Mouse (Mus musculus) midbrain, embryonic 16.5 days (tissue): ENCODE measurements at regions not wholly inside any gene's neighbourhood (a gene's known extent, or its start where the extent isn't known, plus 50 kb on each side); places are given as distances from the start of the nearest gene placed in this dataset.

Experiments
- ATAC-seq: fragments of 200-750 bp; cut with Nextera tagmentation; 2 replicates; pipeline ENCODE4 v1.8.0; 2017; ENCODE audit warnings: moderate TSS enrichment
- H3K27ac ChIP-seq: fragments of 300-500 bp; sonication (generic); 2 replicates; pipeline ENCODE4 v1.5.1; 2014; ENCODE audit warnings: mild to moderate bottlenecking, low read length, mixed read lengths
- H3K27me3 ChIP-seq: fragments of 300-500 bp; sonication (generic); 2 replicates; pipeline ENCODE4 v1.6.1; 2014; ENCODE audit warnings: low read depth, low read length, mixed read lengths; ENCODE audit not compliant: control insufficient read depth, insufficient read depth
- H3K36me3 ChIP-seq: fragments of 300-500 bp; sonication (generic); 2 replicates; pipeline ENCODE4 v1.6.1; 2014; ENCODE audit warnings: mild to moderate bottlenecking, low read length, moderate library complexity, mixed read lengths; ENCODE audit not compliant: control insufficient read depth, insufficient read depth
- H3K4me1 ChIP-seq: fragments of 300-500 bp; sonication (generic); 2 replicates; pipeline ENCODE4 v1.6.1; 2014; ENCODE audit warnings: mild to moderate bottlenecking, low read length, mixed read lengths; ENCODE audit not compliant: control insufficient read depth, insufficient read depth
- H3K4me2 ChIP-seq: fragments of 300-500 bp; sonication (generic); 2 replicates; pipeline ENCODE4 v1.6.1; 2014; ENCODE audit warnings: mild to moderate bottlenecking, low read length, mixed read lengths
- H3K4me3 ChIP-seq: fragments of 300-500 bp; sonication (generic); 2 replicates; pipeline ENCODE4 v1.5.1; 2014; ENCODE audit warnings: low read depth, mild to moderate bottlenecking, low read length, moderate library complexity, mixed read lengths
- H3K9ac ChIP-seq: fragments of 300-500 bp; sonication (generic); 2 replicates; pipeline ENCODE4 v1.6.1; 2014; ENCODE audit warnings: low read depth, low read length, mixed read lengths
- H3K9me3 ChIP-seq: fragments of 300-500 bp; sonication (generic); replicated peaks from 2 replicates; pipeline ENCODE4 v1.6.1; 2014; ENCODE audit warnings: mild to moderate bottlenecking, low read length, mixed read lengths; ENCODE audit not compliant: control insufficient read depth, poor library complexity, severe bottlenecking
- WGBS: fragments of 180-500 bp; shearing (Covaris S2); extraction: QIAGEN DNeasy Blood & Tissue Kit; methylation state at CpG from one replicate; pipeline ENCODE4 v1.1.7; 2014; 5-methylcytosine and 5-hydroxymethylcytosine counted together

GRCm38 (mm10) chr10:117535843-117536242 is 93.5 kb upstream of the Cpm start:
- WGBS = 85% methylated on average over 4 of the region's 4 CpGs
- no peak for ATAC-seq

GRCm38 (mm10) chr10:117534992-117535719 is 94.1 kb upstream of the Cpm start:
- H3K4me3 ChIP-seq = no peak overlapping the region
- no peaks in the 10 kb centered on the region for H3K9me3 ChIP-seq
- H3K4me1 ChIP-seq = no peaks in the 10 kb centered on the region
- H3K9ac ChIP-seq = no peak overlapping the region
- H3K27ac ChIP-seq = no peak overlapping the region
- H3K27me3 ChIP-seq = no peaks in the 10 kb centered on the region
- ATAC-seq = no peak
- 87% methylated on average over 12 of the region's 12 CpGs for WGBS
- H3K4me2 ChIP-seq = no peak overlapping the region
- no peaks in the 10 kb centered on the region for H3K36me3 ChIP-seq

More at GRCm38 (mm10) chr10:117535843-117536242, 93.5 kb upstream of the Cpm start:
- no peaks in the 10 kb centered on the region for H3K4me1 ChIP-seq
- H3K9ac ChIP-seq = no peak overlapping the region
- no peak overlapping the region for H3K4me2 ChIP-seq
- H3K27me3 ChIP-seq = no peaks in the 10 kb centered on the region
- H3K27ac ChIP-seq = no peak overlapping the region
- no peak overlapping the region for H3K4me3 ChIP-seq
- H3K9me3 ChIP-seq = no peaks in the 10 kb centered on the region
- H3K36me3 ChIP-seq = no peaks in the 10 kb centered on the region

GRCm38 (mm10) chr10:117534478-117534877 is 94.8 kb upstream of the Cpm start:
- H3K4me1 ChIP-seq = no peaks in the 10 kb centered on the region
- H3K36me3 ChIP-seq = no peaks in the 10 kb centered on the region
- no peak for ATAC-seq
- H3K27me3 ChIP-seq = no peaks in the 10 kb centered on the region
- 88% methylated on average over 4 of the region's 4 CpGs for WGBS
- H3K9me3 ChIP-seq = no peaks in the 10 kb centered on the region
- H3K4me2 ChIP-seq = no peak overlapping the region
- no peak overlapping the region for H3K27ac ChIP-seq
- H3K4me3 ChIP-seq = no peak overlapping the region
- H3K9ac ChIP-seq = no peak overlapping the region

- no peaks in the 10 kb centered on the region for H3K36me3 ChIP-seq
- no peaks in the 10 kb centered on the region for H3K4me1 ChIP-seq
- no peaks in the 10 kb centered on the region for H3K27me3 ChIP-seq
- no peak overlapping the region for H3K4me3 ChIP-seq
- 87% methylated on average over 8 of the region's 8 CpGs for WGBS
- no peak overlapping the region for H3K4me2 ChIP-seq
- no peak for ATAC-seq
- no peak overlapping the region for H3K9ac ChIP-seq
- no peaks in the 10 kb centered on the region for H3K9me3 ChIP-seq
- H3K27ac ChIP-seq = no peak overlapping the region
These were observed 95.5 kb upstream of the Cpm start for GRCm38 (mm10) chr10:117533541-117534386.

- H3K9ac ChIP-seq = no peak overlapping the region
- H3K27me3 ChIP-seq = no peaks in the 10 kb centered on the region
- no peak overlapping the region for H3K4me3 ChIP-seq
- no peak for ATAC-seq
- no peaks in the 10 kb centered on the region for H3K9me3 ChIP-seq
- H3K4me2 ChIP-seq = no peak overlapping the region
- no peaks in the 10 kb centered on the region for H3K36me3 ChIP-seq
- 85% methylated on average over 1 of the region's 1 CpGs for WGBS
- no peak overlapping the region for H3K27ac ChIP-seq
- no peaks in the 10 kb centered on the region for H3K4me1 ChIP-seq
These were observed 96.4 kb upstream of the Cpm start for GRCm38 (mm10) chr10:117532750-117533540.

GRCm38 (mm10) chr10:117531798-117532747 is 97.2 kb upstream of the Cpm start:
- no peak overlapping the region for H3K4me2 ChIP-seq
- no peak for ATAC-seq
- 85% methylated on average over 17 of the region's 17 CpGs for WGBS

GRCm38 (mm10) chr10:117530859-117531602 is 98.3 kb upstream of the Cpm start:
- 85% methylated on average over 10 of the region's 10 CpGs for WGBS
- no peaks in the 10 kb centered on the region for H3K4me1 ChIP-seq
- H3K36me3 ChIP-seq = no peaks in the 10 kb centered on the region
- H3K9ac ChIP-seq = no peak overlapping the region
- ATAC-seq = no peak
- H3K4me2 ChIP-seq = no peak overlapping the region
- H3K4me3 ChIP-seq = no peak overlapping the region
- H3K27me3 ChIP-seq = no peaks in the 10 kb centered on the region
- H3K27ac ChIP-seq = no peak overlapping the region
- H3K9me3 ChIP-seq = no peaks in the 10 kb centered on the region

More at GRCm38 (mm10) chr10:117531798-117532747, 97.2 kb upstream of the Cpm start:
- Histone ChIP-seq H3K4me1 (no peaks in the 10 kb centered on the region), H3K36me3 (no peaks in the 10 kb centered on the region), H3K9ac (no peak overlapping the region), H3K9me3 (no peaks in the 10 kb centered on the region), H3K27me3 (no peaks in the 10 kb centered on the region), H3K27ac (no peak overlapping the region), H3K4me3 (no peak overlapping the region)
